Mouse (Mus musculus): Measurements from ENCODE around the gene Mfsd4b1.

Gene Mfsd4b1

GRCm38 (mm10) chr10:39959761-39960440 lies 65.2 kb downstream of the Mfsd4b1 start, which contains the start of gene Mfsd4b3:
Mfsd4b3 (minus strand) TSS chr10:39960153.
- DNase-seq (ENCODE audit: low spot score in 2 of 2): peak; percentile 95 to 98

GRCm38 (mm10) chr10:39958266-39958665 lies 66.8 kb downstream of the Mfsd4b1 start:
- DNase-seq (ENCODE audit: low spot score in 2 of 2): no peak

- no peak for DNase-seq (ENCODE audit: low spot score in 2 of 2)
Observed at GRCm38 (mm10) chr10:39956340-39956878, 68.7 kb downstream of the Mfsd4b1 start.

- no peak for DNase-seq (ENCODE audit: low spot score in 2 of 2)
Observed at GRCm38 (mm10) chr10:39955163-39955562, 69.9 kb downstream of the Mfsd4b1 start.

Measured in urinary bladder, postnatal 36 days (tissue).